Mouse (Mus musculus) gastrocnemius, postnatal 10 days (tissue): ENCODE data around the gene Larp4. TPM values are rescaled to one million over a fixed set of nuclear protein-coding genes. Genes with fewer than 3 reads are reported as not detected.

Source experiments
- DNase-seq: peaks from one replicate; pipeline ENCODE4 v3.0.0; 2021; ENCODE audit warnings: mixed read lengths
- total RNA-seq, 2 experiments: library from RNA; stranded (reverse); gene quantifications; 2 replicates each; pipeline ENCODE4 v1.2.3; 2021

The Larp4 gene
- total RNA-seq, 2 experiments from 2014 or later, result 39.6 to 43.7 TPM

- no peak for DNase-seq
Observed at GRCm38 (mm10) chr15:100057698-100058097, 87.8 kb downstream of the Larp4 start.

- no peak for DNase-seq
Observed at GRCm38 (mm10) chr15:100058143-100058542, 88.3 kb downstream of the Larp4 start.

DNA sequence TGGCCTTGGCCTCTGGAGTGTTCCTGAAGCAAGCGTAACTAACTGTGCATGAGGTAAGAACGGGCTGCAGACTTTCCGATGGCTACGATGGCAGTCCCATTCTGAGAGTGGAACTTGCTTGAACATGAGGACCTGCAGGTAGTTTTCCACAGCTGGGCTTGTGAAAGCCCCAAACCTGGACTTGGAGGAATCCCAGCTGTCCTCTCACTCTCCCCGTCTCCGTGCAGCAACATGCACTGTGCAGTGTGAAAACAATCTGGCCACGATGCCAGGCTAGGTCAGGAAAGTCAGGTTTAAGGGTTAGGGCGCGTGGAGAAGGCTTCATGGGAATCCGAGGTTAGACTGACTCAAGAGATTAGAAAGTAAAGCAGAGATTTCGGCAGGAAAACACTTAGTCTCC lies 89.0 kb downstream of the Larp4 start:
- DNase-seq, result no peak

DNA sequence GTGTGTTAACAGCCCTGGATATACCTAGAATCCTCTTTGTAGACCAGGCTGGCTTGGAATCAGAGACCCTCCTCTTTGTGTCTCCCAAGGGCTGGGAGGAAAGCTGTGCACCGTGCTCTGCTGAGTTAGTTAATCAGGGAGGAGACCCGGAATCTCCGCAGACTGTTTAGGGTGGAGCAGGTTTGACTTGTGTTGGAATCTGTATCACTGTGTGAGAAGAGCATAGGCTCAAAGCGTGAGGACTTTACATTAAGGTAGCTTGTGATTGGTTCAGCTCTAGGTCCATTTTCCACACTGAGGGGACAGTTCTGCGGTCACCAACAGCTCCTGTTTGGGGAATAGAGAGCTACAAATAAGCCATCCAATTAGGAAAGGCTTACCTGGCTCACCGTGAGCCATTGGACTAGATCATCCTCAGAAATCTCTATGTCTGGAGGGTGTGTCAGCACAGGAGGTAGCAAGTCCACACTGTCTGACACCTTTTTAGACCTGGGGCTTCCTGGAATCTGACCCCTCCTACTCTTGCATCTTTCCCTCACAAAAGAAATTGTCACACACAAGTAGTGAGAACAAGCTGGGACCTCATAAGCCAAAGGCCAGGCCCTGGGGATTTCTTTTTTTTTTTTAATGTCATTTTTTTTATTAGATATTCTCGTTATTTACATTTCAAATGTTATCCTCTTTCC lies 89.9 kb downstream of the Larp4 start:
- DNase-seq, result no peak

- no peak for DNase-seq
Observed at GRCm38 (mm10) chr15:100060513-100061140, 90.8 kb downstream of the Larp4 start.

DNA sequence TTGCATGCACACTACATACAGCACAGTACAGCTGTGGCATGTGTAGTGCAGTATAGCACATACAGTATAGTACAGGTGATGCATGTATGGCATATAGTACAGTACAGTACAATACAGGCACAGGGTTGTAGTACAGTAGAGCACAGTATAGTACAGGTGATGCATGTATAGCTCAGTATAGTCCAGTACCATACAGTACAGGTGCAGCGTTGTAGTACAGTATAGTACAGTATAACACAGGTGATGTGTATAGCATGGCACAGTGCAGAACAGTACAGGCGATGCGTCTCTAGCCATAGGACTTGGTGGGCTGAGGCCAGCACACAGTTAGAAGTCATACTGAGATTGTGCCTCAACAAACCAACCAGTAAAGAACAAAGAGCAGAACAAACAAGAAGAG lies 91.5 kb downstream of the Larp4 start:
- no peak for DNase-seq

- no peak for DNase-seq
Observed at GRCm38 (mm10) chr15:100063229-100063773, 93.4 kb downstream of the Larp4 start.

Other genes starting within 250 kb of the Larp4 start
- gene Cox14, start 244.4 kb upstream of the Larp4 start, total RNA-seq, result 100 to 1,000 TPM; 162 to 182 TPM
- 10 to 100 TPM; 16.0 to 17.5 TPM for gene Cers5, start 197.2 kb upstream of the Larp4 start, total RNA-seq
- 10 to 100 TPM; 30.4 to 41.9 TPM for gene Lima1, start 94.6 kb upstream of the Larp4 start, total RNA-seq
- gene Fam186a, start 3.0 kb upstream of the Larp4 start, total RNA-seq, result under 1 TPM; 0.05 to 0.18 TPM
- gene Dip2b, start 68.6 kb downstream of the Larp4 start, total RNA-seq, result 10 to 100 TPM; 17.5 to 19.3 TPM